Mouse (Mus musculus) C2C12 (cell line): ENCODE data around the gene Abca2.

ENCODE experiments used
- CEBPB ChIP-seq: IDR thresholded peaks from one replicate; pipeline ENCODE4 v1.6.1; 2011; ENCODE audit warnings: low read depth, mild to moderate bottlenecking, control low read depth, moderate library complexity
- CTCF ChIP-seq: IDR thresholded peaks from one replicate; pipeline ENCODE4 v1.5.1; 2011; ENCODE audit not compliant: control insufficient read depth, insufficient read depth, insufficient read length
- MAX ChIP-seq: IDR thresholded peaks from one replicate; pipeline ENCODE4 v1.6.1; 2011; ENCODE audit warnings: mild to moderate bottlenecking, control low read depth
- MYOD1 ChIP-seq: IDR thresholded peaks from one replicate; pipeline ENCODE4 v1.6.1; 2011; ENCODE audit warnings: low read depth; ENCODE audit not compliant: control insufficient read depth, insufficient read length

- no peak for TF ChIP-seq CTCF
- TF ChIP-seq MYOD1 = no peak
- no peak for TF ChIP-seq CEBPB
- no peak for TF ChIP-seq MAX
Observed at GRCm38 (mm10) chr2:25398065-25398464, 30.4 kb upstream of the Abca2 start.
